Mouse (Mus musculus): ENCODE results near the gene Rgs7bp. TPM values are rescaled to one million over a fixed set of nuclear protein-coding genes. Genes with fewer than 3 reads are reported as not detected.
A peak's percentile ranks its signal among the peaks of the same experiment; 100 is the strongest.

The Rgs7bp gene
- total and polyA plus RNA-seq, 3 experiments = 0.15 to 0.16 TPM; not detected in 1

DNA sequence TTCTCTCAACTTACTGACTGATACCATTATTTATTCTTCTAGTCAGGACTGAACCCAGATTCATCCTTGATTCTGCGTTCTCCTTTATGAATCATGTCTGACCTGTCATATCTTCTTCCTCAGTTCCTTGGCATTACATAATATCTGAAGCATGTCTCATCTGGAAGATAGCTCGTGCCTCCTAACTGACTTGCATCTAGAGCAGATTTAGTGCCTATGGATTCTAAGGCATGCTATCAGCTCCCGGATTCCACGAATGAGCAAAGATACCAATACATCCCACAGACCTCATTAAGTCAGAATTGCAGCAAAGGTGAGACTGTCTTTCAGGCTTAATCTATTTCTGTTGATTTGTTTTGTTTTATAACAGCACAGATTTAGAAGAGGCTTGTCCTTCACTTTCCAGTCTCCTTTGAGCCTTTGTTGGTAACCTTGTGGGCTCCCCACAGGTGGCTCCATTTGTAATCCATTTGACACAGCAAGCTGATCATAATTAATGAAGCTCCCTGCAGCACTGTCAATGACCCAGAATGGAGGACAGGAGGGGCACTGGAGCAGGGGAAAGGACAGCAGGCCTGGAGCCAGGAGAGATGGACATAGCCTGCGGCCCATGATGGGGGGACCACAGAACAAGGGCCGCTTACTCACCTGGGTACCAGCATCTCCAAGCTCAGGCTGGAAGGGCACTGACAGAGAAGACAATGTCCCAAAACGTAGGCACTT, 94.4 kb downstream of the Rgs7bp start:
- DNase-seq (ENCODE audit: low spot score) = no peak
- ATAC-seq (ENCODE audit: extremely low read depth, insufficient number of reproducible peaks, low FRiP score, poor library complexity, severe bottlenecking) = no peak
- TF ChIP-seq TAL1 (conservative IDR thresholded peaks at IDR 0.05; ENCODE audit: low read depth, low read length) (no peak), GATA1 (IDR thresholded peaks at IDR 0.05; ENCODE audit: borderline replicate concordance, low read length) (no peak)

DNA sequence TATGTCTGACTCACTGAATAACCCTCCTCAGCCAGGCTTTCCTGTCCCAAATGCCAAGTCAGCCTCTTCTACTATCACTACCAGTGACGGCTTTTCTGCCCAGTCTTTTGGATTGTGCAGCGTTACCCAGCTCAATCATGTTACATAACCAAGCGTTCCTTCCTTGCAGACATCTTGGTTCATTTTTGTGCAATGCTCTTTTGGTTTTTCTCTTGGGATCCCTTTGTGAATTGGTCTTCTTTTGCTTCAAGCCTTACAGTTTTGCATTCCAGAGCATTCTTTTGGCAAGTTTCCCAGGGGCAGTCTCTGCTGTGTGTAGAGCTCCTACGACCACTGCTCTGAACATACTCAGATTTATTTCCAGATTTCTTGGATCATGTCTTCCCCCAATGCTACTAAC, 95.0 kb downstream of the Rgs7bp start:
- H3K4me3 ChIP-seq (ENCODE audit: low read depth, low read length) = no peak overlapping the region
- no peak for ATAC-seq (ENCODE audit: extremely low read depth, insufficient number of reproducible peaks, low FRiP score, poor library complexity, severe bottlenecking)
- no peaks in the 10 kb centered on the region for H3K36me3 ChIP-seq (replicated peaks)
- TF ChIP-seq TAL1 (conservative IDR thresholded peaks at IDR 0.05; ENCODE audit: low read depth, low read length) = no peak
- no peak for TF ChIP-seq CTCF (IDR thresholded peaks at IDR 0.05; ENCODE audit: low read depth, low read length)
- TF ChIP-seq POLR2AphosphoS5 (IDR thresholded peaks at IDR 0.05; ENCODE audit: insufficient replicate concordance, low read depth, low read length) = no peak
- no peak for TF ChIP-seq GATA2 (IDR thresholded peaks at IDR 0.05; ENCODE audit: borderline replicate concordance, low read depth, low read length)
- no peak for TF ChIP-seq GATA1 (IDR thresholded peaks at IDR 0.05; ENCODE audit: borderline replicate concordance, low read length)
- no peaks in the 10 kb centered on the region for H3K4me1 ChIP-seq (ENCODE audit: insufficient read depth, low read depth, low read length)
- H3K9me3 ChIP-seq (replicated peaks) = no peaks in the 10 kb centered on the region
- H3K27me3 ChIP-seq (ENCODE audit: insufficient read depth, low read length) = peaks cover 6% of the 10 kb centered on the region
- no peak for DNase-seq (ENCODE audit: low spot score)

More for the DNA sequence above, 94.4 kb downstream of the Rgs7bp start:
- Histone ChIP-seq H3K4me1 (ENCODE audit: insufficient read depth, low read depth, low read length) (no peaks in the 10 kb centered on the region), H3K27me3 (ENCODE audit: insufficient read depth, low read length) (peaks cover 8% of the 10 kb centered on the region), H3K9me3 (replicated peaks) (no peaks in the 10 kb centered on the region), H3K36me3 (replicated peaks) (no peaks in the 10 kb centered on the region), H3K4me3 (ENCODE audit: low read depth, low read length) (no peak overlapping the region)

DNA sequence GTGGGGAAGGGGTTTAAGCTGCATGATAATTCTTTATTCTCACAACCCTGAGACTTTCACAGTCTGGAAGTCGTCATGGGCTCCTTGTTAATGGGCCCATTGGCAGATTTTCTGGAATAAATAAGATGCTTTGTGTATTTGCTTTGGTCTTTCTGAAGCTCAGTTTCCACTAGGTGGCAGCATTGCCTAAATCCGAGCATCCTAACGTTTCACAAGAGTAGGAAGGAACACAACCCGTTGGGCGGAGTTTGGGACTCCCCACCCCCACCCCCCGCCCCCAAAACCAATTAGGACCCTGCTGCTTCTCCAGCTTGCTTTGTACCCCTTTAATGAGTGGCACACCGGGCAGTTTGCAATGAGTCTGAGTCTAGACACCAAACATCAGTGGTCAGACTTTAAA, 106.8 kb downstream of the Rgs7bp start:
- peaks cover 3% of the 10 kb centered on the region for H3K4me1 ChIP-seq (ENCODE audit: insufficient read depth, low read depth, low read length)
- peaks cover 11% of the 10 kb centered on the region for H3K27me3 ChIP-seq (ENCODE audit: insufficient read depth, low read length)
- ATAC-seq (ENCODE audit: extremely low read depth, insufficient number of reproducible peaks, low FRiP score, poor library complexity, severe bottlenecking) (peak; percentile 28; the same call in 1 of the 2 replicates), DNase-seq (ENCODE audit: low spot score) (peak; percentile 19)
- H3K36me3 ChIP-seq (replicated peaks) = no peaks in the 10 kb centered on the region
- H3K9me3 ChIP-seq (replicated peaks) = no peaks in the 10 kb centered on the region
- no peak for TF ChIP-seq TAL1 (conservative IDR thresholded peaks at IDR 0.05; ENCODE audit: low read depth, low read length)
- TF ChIP-seq GATA2 (IDR thresholded peaks at IDR 0.05; ENCODE audit: borderline replicate concordance, low read depth, low read length) = no peak
- TF ChIP-seq GATA1 (IDR thresholded peaks at IDR 0.05; ENCODE audit: borderline replicate concordance, low read length) = no peak
- no peak for TF ChIP-seq POLR2AphosphoS5 (IDR thresholded peaks at IDR 0.05; ENCODE audit: insufficient replicate concordance, low read depth, low read length)
- no peak overlapping the region for H3K4me3 ChIP-seq (ENCODE audit: low read depth, low read length)

DNA sequence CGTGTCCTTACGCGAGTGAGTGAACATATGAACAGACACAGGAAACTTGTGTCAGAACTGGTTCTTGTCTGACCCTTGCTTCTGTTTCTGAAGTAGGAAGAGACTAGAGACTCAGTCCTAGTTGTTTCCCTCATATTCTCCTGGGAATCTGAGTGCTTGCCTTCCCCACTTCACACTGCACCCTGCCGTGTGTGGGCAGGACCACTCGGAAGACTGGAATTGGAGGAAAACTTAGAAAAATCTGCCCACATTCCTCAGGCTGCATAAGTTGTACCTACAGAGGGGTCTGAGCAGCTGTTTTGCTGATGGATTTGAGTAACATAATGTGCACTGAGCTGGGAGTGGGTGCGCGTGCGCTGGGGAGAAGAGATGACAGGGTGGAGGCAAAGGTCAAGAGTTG, 114.2 kb downstream of the Rgs7bp start:
- TF ChIP-seq GATA1 (IDR thresholded peaks at IDR 0.05; ENCODE audit: borderline replicate concordance, low read length) (no peak), GATA2 (IDR thresholded peaks at IDR 0.05; ENCODE audit: borderline replicate concordance, low read depth, low read length) (no peak), CTCF (IDR thresholded peaks at IDR 0.05; ENCODE audit: low read depth, low read length) (no peak), TAL1 (conservative IDR thresholded peaks at IDR 0.05; ENCODE audit: low read depth, low read length) (no peak), POLR2AphosphoS5 (IDR thresholded peaks at IDR 0.05; ENCODE audit: insufficient replicate concordance, low read depth, low read length) (no peak)
- Histone ChIP-seq H3K27me3 (ENCODE audit: insufficient read depth, low read length) (peaks cover 11% of the 10 kb centered on the region), H3K36me3 (replicated peaks) (no peaks in the 10 kb centered on the region), H3K4me3 (ENCODE audit: low read depth, low read length) (no peak overlapping the region), H3K4me1 (ENCODE audit: insufficient read depth, low read depth, low read length) (peaks cover 9% of the 10 kb centered on the region), H3K9me3 (replicated peaks) (no peaks in the 10 kb centered on the region)
- ATAC-seq (ENCODE audit: extremely low read depth, insufficient number of reproducible peaks, low FRiP score, poor library complexity, severe bottlenecking) (no peak), DNase-seq (ENCODE audit: low spot score) (no peak)

DNA sequence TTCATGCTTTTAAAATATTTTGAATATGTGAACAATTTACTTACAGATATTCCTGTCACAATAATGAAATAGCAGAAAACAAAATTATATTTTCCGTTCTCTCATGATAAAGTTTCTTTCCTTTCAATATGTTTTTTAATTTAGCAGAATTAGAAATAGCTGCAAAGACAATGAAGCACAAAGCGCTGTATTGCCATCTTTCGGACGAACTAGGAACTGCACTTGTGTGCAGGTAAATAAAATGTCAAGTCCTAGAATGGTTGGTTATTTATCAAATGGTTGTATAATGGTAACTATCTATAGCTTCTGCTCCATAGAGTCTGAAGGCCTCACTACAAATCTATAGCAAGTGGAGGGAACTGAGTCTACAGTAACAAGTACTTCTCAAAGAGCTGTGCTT, 114.9 kb downstream of the Rgs7bp start:
- Histone ChIP-seq H3K4me1 (ENCODE audit: insufficient read depth, low read depth, low read length) (peaks cover 9% of the 10 kb centered on the region), H3K9me3 (replicated peaks) (no peaks in the 10 kb centered on the region), H3K36me3 (replicated peaks) (no peaks in the 10 kb centered on the region), H3K4me3 (ENCODE audit: low read depth, low read length) (no peak overlapping the region), H3K27me3 (ENCODE audit: insufficient read depth, low read length) (peaks cover 6% of the 10 kb centered on the region)
- TF ChIP-seq GATA2 (IDR thresholded peaks at IDR 0.05; ENCODE audit: borderline replicate concordance, low read depth, low read length) (no peak), CTCF (IDR thresholded peaks at IDR 0.05; ENCODE audit: low read depth, low read length) (peak; percentile 56)
- ATAC-seq (ENCODE audit: extremely low read depth, insufficient number of reproducible peaks, low FRiP score, poor library complexity, severe bottlenecking) (peak; percentile 40; the same call in 1 of the 2 replicates), DNase-seq (ENCODE audit: low spot score) (peak; percentile 3)

DNA sequence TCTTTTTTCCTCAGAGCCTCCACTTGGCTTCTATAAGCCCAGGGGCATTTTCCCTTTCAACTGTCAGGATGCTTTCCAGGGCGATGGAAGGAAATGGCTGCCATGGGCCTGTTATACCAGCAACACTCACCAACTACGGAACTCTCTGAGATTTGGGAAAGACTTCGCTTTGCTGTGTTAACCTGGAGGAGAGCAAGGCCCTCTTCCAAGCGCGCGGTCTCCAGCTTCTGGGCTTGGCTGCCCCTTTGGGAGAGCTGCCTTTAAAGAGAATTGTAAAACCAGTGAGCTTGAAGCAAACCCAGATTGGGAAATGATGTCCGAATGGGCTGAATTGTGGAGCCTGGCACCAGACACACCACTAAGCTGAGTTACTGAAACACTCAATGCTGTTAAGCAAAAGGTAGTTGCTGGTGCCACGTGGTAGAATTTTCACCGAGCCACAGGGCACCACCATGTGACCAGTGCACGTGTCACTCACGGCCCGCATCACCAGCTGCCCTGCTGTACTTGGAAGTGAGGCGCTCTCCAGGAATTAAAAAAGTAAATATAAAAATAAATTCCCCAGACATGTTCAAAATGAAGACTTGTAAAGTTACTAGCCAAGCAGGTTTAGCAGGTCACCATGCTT, 115.7 kb downstream of the Rgs7bp start:
- ATAC-seq (ENCODE audit: extremely low read depth, insufficient number of reproducible peaks, low FRiP score, poor library complexity, severe bottlenecking) (no peak), DNase-seq (ENCODE audit: low spot score) (no peak)
- no peaks in the 10 kb centered on the region for H3K36me3 ChIP-seq (replicated peaks)
- peaks cover 4% of the 10 kb centered on the region for H3K27me3 ChIP-seq (ENCODE audit: insufficient read depth, low read length)
- peaks cover 9% of the 10 kb centered on the region for H3K4me1 ChIP-seq (ENCODE audit: insufficient read depth, low read depth, low read length)
- H3K4me3 ChIP-seq (ENCODE audit: low read depth, low read length) = no peak overlapping the region
- TF ChIP-seq POLR2AphosphoS5 (IDR thresholded peaks at IDR 0.05; ENCODE audit: insufficient replicate concordance, low read depth, low read length) (no peak), GATA1 (IDR thresholded peaks at IDR 0.05; ENCODE audit: borderline replicate concordance, low read length) (no peak), GATA2 (IDR thresholded peaks at IDR 0.05; ENCODE audit: borderline replicate concordance, low read depth, low read length) (no peak), CTCF (IDR thresholded peaks at IDR 0.05; ENCODE audit: low read depth, low read length) (no peak), TAL1 (conservative IDR thresholded peaks at IDR 0.05; ENCODE audit: low read depth, low read length) (no peak)
- H3K9me3 ChIP-seq (replicated peaks) = no peaks in the 10 kb centered on the region

Measured in G1E (cell line).